Mouse (Mus musculus) intestine, embryonic 15.5 days (tissue): ENCODE results near the gene Yif1a. TPM values are rescaled to one million over a fixed set of nuclear protein-coding genes. Genes with fewer than 3 reads are reported as not detected.

Experiments
- ATAC-seq: fragments of 200-750 bp; cut with Nextera tagmentation; 2 replicates; pipeline ENCODE4 v1.8.0; 2017; ENCODE audit warnings: moderate TSS enrichment, moderate library complexity
- H3K27ac ChIP-seq: fragments of 300-500 bp; sonication (generic); 2 replicates; pipeline ENCODE4 v1.5.1; 2015; ENCODE audit warnings: mild to moderate bottlenecking, inconsistent platforms
- H3K27me3 ChIP-seq: fragments of 300-500 bp; sonication (generic); replicated peaks from 2 replicates; pipeline ENCODE4 v1.6.1; 2015; ENCODE audit warnings: inconsistent platforms
- H3K36me3 ChIP-seq: fragments of 300-500 bp; sonication (generic); 2 replicates; pipeline ENCODE4 v1.6.1; 2015; ENCODE audit warnings: inconsistent platforms
- H3K4me1 ChIP-seq: fragments of 300-500 bp; sonication (generic); replicated peaks from 2 replicates; pipeline ENCODE4 v1.6.1; 2015; ENCODE audit warnings: inconsistent platforms
- H3K4me2 ChIP-seq: fragments of 300-500 bp; sonication (generic); replicated peaks from 2 replicates; pipeline ENCODE4 v1.6.1; 2015; ENCODE audit warnings: mild to moderate bottlenecking, inconsistent platforms
- H3K4me3 ChIP-seq: fragments of 300-500 bp; sonication (generic); replicated peaks from 2 replicates; pipeline ENCODE4 v1.5.1; 2015; ENCODE audit warnings: inconsistent platforms
- H3K9ac ChIP-seq: fragments of 300-500 bp; sonication (generic); 2 replicates; pipeline ENCODE4 v1.6.1; 2015; ENCODE audit warnings: inconsistent platforms
- H3K9me3 ChIP-seq: fragments of 300-500 bp; sonication (generic); 2 replicates; pipeline ENCODE4 v1.6.1; 2016; ENCODE audit warnings: inconsistent platforms
- WGBS: fragments of 180-500 bp; shearing (Covaris S2); methylation state at CpG from one replicate; pipeline ENCODE4 v1.1.7; 2015; 5-methylcytosine and 5-hydroxymethylcytosine counted together
- polyA plus RNA-seq: library from polyadenylated mRNA; unstranded; fragments of >200 nt; fragmentation: Nextera tagmentation; extraction: Ambion mirVana; gene quantifications from 2 replicates; pipeline ENCODE4 v1.2.1, GENCODE M21; 2015

Gene Yif1a
- polyA plus RNA-seq, 1 experiment from 2014 or later: 109 TPM

DNA sequence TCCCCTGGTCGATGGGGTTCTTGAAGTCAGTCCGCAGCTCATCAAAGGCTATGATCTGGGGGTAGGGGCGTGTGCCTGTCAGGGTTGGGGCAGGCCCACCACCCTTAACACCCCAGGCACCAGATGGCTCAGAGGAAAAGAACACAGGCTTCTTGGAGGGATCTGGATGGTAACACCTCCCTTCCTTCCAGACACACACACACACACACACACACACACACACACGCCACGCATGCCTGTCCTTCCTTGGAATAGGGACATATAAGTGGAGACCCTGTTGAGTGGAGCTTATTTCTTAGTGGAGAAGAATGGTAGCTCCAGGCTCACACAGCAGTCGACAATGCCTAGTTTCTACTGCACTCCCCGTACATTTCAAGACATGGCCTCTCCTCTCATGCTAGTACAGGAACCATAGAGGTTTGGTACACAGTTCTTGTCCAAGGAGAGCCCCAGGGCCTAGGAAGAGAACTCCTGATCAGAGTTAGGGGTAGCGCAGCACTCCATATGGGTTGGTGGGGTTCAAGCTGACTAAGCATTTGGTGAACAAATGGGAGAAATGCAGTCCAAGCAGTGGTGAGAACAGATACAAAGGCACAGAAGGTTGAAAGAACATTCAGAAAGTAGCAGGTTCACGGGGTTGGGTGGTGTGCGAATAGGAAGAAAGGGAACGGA lies 6.5 kb downstream of the Yif1a start:
- peak overlapping the region; percentile 19; the same call in 1 of the 2 replicates for H3K4me2 ChIP-seq
- H3K9ac ChIP-seq: no peak overlapping the region
- 47% methylated on average over 11 of the region's 11 CpGs for WGBS

DNA sequence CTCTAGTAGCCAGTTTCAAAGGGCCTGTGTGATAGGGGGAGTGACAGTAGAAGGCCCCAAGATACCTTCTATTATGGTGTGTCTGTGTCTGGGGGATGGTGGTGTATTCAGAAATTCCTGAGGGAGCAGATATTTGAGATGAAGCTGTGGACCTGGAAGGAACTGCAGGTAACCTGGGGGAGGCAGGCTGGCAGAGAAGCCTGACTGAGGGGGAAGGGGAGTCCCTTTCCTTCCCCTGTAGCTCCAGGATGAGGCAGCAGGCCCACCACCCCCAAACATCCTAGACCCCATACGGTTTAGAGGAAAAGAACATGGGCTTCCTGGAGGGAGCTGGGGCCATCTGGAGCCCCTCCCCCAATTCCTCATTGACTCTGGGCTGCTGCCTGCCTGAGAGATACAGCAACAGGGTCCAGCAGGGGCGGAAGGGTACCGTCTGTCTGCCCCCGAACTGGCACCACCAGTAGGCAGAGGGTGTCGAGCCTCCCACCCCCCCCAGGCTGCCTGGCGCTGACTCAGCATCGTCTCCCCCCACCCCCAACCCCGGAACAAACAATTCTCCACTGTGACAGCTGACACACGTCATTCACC lies 7.6 kb downstream of the Yif1a start:
- H3K9me3 ChIP-seq: no peaks in the 10 kb centered on the region
- no peak overlapping the region for H3K4me3 ChIP-seq
- no peak overlapping the region for H3K4me2 ChIP-seq
- no peak overlapping the region for H3K27ac ChIP-seq
- peaks cover 36% of the 10 kb centered on the region for H3K4me1 ChIP-seq
- H3K9ac ChIP-seq: peak overlapping the region; percentile 23; the same call in 1 of the 2 replicates
- H3K36me3 ChIP-seq: peaks cover 36% of the 10 kb centered on the region
- no peaks in the 10 kb centered on the region for H3K27me3 ChIP-seq
- no peak for ATAC-seq
- WGBS: 12% methylated on average over 9 of the region's 9 CpGs

More for the DNA sequence above, 6.5 kb downstream of the Yif1a start:
- H3K27me3 ChIP-seq: no peaks in the 10 kb centered on the region
- peak; percentile 21 for ATAC-seq
- no peak overlapping the region for H3K4me3 ChIP-seq
- H3K9me3 ChIP-seq: no peaks in the 10 kb centered on the region
- H3K36me3 ChIP-seq: peaks cover 36% of the 10 kb centered on the region
- no peak overlapping the region for H3K27ac ChIP-seq
- peaks cover 36% of the 10 kb centered on the region for H3K4me1 ChIP-seq

DNA sequence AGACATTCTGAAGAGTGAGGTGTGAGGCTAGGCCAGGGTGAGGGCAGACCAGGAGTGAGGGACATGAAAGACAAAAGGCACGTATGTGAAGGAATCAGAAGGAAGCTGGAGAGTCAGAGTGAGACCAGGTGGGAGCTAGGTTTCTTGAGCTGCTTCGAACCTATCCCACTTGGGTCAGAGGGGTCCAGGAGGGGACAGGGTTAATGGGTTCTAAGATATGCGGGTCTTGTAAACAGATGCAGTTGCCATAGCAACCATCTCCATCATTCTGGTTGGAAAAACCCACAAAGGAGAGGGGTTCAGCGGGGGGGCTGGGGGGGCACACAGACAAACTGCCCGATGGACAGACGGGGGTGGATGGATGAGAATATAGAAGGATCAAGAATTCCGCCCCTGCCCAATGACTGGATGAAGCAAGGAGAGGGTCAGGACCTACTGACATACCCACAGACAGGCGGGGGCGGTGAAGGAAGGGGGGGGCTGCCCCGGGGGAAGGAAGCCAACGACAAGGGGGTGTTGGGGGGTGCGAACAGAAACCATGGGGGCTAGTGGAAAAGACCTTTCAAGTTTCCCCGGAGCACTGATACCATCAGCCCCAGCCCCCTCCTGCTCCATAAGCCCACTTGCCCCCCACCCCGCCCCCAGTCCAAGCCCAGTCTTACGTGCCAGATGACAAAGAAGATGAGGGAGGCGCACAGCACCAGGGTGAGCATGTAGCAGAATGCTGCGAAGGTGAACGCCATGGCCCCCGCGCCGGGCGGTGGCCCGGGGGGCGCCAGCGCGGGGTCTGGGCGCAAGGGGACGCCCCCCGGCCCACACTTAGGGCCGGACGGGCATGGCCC lies 9.4 kb downstream of the Yif1a start:
- Histone ChIP-seq H3K4me2 (peak overlapping the region; percentile 100), H3K9me3 (no peaks in the 10 kb centered on the region), H3K27ac (no peak overlapping the region), H3K27me3 (no peaks in the 10 kb centered on the region), H3K4me1 (peaks cover 36% of the 10 kb centered on the region), H3K4me3 (peak overlapping the region; percentile 58), H3K9ac (peak overlapping the region; percentile 75), H3K36me3 (peaks cover 35% of the 10 kb centered on the region)
- 6% methylated on average over 31 of the region's 31 CpGs for WGBS
- ATAC-seq: no peak

DNA sequence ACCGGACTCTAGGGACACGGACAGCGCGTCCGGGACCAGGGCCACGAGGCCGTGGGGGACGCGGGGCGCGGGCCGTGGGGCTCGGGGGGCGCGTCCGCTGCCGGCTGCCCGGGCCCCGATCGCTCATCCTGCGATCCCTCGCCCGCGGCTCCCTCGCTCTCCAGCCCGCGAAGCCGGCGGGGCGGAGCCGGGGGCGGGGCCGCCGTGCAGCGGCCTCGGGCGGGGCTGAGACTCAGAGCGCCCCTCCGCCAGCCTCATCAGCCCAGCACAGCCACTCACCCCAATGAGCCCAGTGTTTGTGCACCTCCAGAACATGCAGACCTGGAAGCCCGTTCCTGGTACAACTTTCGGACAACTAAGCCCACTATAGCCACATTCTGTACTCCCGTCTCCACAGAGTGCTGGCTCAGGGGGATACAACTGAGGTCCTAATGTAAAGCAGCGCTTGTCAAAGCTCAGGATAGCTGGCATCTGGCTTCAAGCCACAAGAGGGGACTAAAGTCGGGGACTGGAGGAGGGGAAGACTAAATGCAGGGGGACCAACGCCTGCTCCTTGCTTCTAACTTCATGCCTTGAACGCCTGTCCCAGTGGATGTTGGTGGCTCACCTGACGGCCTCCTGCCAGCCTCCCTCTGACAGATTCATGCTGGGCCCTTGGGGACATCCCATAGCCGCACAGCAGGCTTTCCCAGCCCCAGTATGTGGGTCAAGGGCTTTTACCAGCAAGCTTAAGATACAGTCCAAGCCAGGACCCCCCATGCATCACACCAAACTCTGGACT lies 10.2 kb downstream of the Yif1a start, which contains the start of gene Cnih2:
Cnih2 (minus strand) TSS at position 159 of the 781 bp plus-strand sequence.
- Histone ChIP-seq H3K36me3 (peaks cover 37% of the 10 kb centered on the region), H3K9ac (peak within 1 kb of the TSS; percentile 75), H3K27ac (no peak within 1 kb of the TSS), H3K4me1 (peaks cover 36% of the 10 kb centered on the region), H3K9me3 (no peaks in the 10 kb centered on the region), H3K4me3 (peak within 1 kb of the TSS; percentile 58), H3K4me2 (peak within 1 kb of the TSS; percentile 100), H3K27me3 (no peaks in the 10 kb centered on the region)
- ATAC-seq: peak; percentile 73
- 5% methylated on average over 38 of the region's 48 CpGs for WGBS

- H3K9ac ChIP-seq: peak overlapping the region; percentile 64
- 0 out of 2 replicates have a peak, but pooled peaks have one; percentile 3 for ATAC-seq
- 5% methylated on average over 9 of the region's 9 CpGs for WGBS
These were observed 17.7 kb downstream of the Yif1a start for GRCm38 (mm10) chr19:5106074-5106473.

DNA sequence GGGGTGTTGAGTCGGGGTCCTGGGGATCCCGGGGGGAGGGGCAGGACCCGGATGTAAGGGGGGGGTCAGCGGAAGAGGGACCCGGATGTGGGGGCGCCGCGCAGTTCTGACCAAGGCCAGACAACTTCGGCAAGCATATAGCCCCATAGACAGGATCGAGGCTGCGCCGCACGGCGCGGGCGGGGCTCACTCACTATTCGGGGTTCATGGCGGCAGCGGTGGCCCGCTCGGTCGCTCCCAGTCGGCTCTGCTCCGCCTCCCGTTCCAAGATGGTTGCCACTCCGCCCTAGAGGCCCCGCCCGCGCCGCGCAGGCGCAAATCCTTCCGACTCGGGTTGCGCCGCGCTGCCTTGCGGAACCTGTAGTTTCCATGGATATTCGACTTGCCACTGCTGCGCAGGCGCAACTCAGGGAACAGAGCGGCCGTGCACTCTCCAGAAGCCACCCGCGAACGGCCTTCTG lies 18.4 kb downstream of the Yif1a start, which contains the start of gene Rab1b:
Rab1b (minus strand) TSS at position 342 of the 461 bp plus-strand sequence.
- Histone ChIP-seq H3K9me3 (no peaks in the 10 kb centered on the region), H3K4me2 (peak within 1 kb of the TSS; percentile 85), H3K27ac (peak within 1 kb of the TSS; percentile 96), H3K27me3 (no peaks in the 10 kb centered on the region), H3K36me3 (peaks cover 48% of the 10 kb centered on the region), H3K4me1 (peaks cover 19% of the 10 kb centered on the region), H3K9ac (peak within 1 kb of the TSS; percentile 64), H3K4me3 (peak within 1 kb of the TSS; percentile 65)
- peak; percentile 94 for ATAC-seq
- under 1% methylated on average over 46 of the region's 46 CpGs for WGBS

More at GRCm38 (mm10) chr19:5106074-5106473, 17.7 kb downstream of the Yif1a start:
- H3K4me2 ChIP-seq: peak overlapping the region; percentile 85
- peaks cover 49% of the 10 kb centered on the region for H3K36me3 ChIP-seq
- peak overlapping the region; percentile 96 for H3K27ac ChIP-seq
- no peaks in the 10 kb centered on the region for H3K9me3 ChIP-seq
- no peaks in the 10 kb centered on the region for H3K27me3 ChIP-seq
- peaks cover 19% of the 10 kb centered on the region for H3K4me1 ChIP-seq
- H3K4me3 ChIP-seq: peak overlapping the region; percentile 65

GRCm38 (mm10) chr19:5107556-5108270 lies 19.4 kb downstream of the Yif1a start:
- Histone ChIP-seq H3K9me3 (no peaks in the 10 kb centered on the region), H3K27me3 (no peaks in the 10 kb centered on the region), H3K36me3 (peaks cover 41% of the 10 kb centered on the region), H3K9ac (peak overlapping the region; percentile 4; the same call in 1 of the 2 replicates), H3K4me1 (peaks cover 19% of the 10 kb centered on the region), H3K4me2 (peak overlapping the region; percentile 85), H3K4me3 (no peak overlapping the region; the same call in 1 of the 2 replicates), H3K27ac (peak overlapping the region; percentile 29; the same call in 1 of the 2 replicates)
- ATAC-seq: peak; percentile 9; the same call in 1 of the 2 replicates
- WGBS: 64% methylated on average over 18 of the region's 18 CpGs

DNA sequence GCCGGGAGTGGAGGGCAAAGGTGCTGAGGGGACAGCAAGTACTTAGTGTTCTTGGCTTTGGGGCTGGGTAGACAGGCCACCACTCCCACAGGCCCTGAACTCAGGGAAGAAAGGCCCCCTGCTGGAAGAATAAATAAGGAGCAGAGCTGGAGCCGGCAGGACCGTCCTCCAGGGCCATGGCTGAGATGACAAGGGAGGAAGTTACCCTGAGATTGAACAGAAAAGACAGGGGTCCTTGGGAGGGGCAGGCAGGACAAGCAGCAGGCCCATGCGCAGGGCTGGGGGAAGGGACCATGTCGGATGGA lies 19.9 kb downstream of the Yif1a start:
- H3K4me3 ChIP-seq: no peak overlapping the region
- H3K27me3 ChIP-seq: no peaks in the 10 kb centered on the region
- peak; percentile 44 for ATAC-seq
- peak overlapping the region; percentile 4; the same call in 1 of the 2 replicates for H3K9ac ChIP-seq
- peaks cover 19% of the 10 kb centered on the region for H3K4me1 ChIP-seq
- H3K36me3 ChIP-seq: peaks cover 36% of the 10 kb centered on the region
- H3K4me2 ChIP-seq: no peak overlapping the region; the same call in 1 of the 2 replicates
- peak overlapping the region; percentile 29 for H3K27ac ChIP-seq
- WGBS: 15% methylated on average over 5 of the region's 5 CpGs
- H3K9me3 ChIP-seq: no peaks in the 10 kb centered on the region

- Histone ChIP-seq H3K9ac (peak overlapping the region; percentile 4; the same call in 1 of the 2 replicates), H3K4me1 (peaks cover 19% of the 10 kb centered on the region), H3K27me3 (no peaks in the 10 kb centered on the region), H3K4me3 (no peak overlapping the region), H3K9me3 (no peaks in the 10 kb centered on the region), H3K36me3 (peaks cover 33% of the 10 kb centered on the region), H3K27ac (peak overlapping the region; percentile 29), H3K4me2 (peak overlapping the region; percentile 5; the same call in 1 of the 2 replicates)
- WGBS: 38% methylated on average over 4 of the region's 4 CpGs
- ATAC-seq: no peak
These were observed 20.4 kb downstream of the Yif1a start for GRCm38 (mm10) chr19:5108702-5109101.

- Histone ChIP-seq H3K36me3 (peaks cover 22% of the 10 kb centered on the region), H3K4me3 (no peak overlapping the region), H3K9me3 (no peaks in the 10 kb centered on the region), H3K4me1 (peaks cover 19% of the 10 kb centered on the region), H3K27ac (no peak overlapping the region), H3K27me3 (no peaks in the 10 kb centered on the region), H3K9ac (no peak overlapping the region), H3K4me2 (no peak overlapping the region)
- 73% methylated on average over 19 of the region's 19 CpGs for WGBS
- no peak for ATAC-seq
These were observed 21.5 kb downstream of the Yif1a start for GRCm38 (mm10) chr19:5109659-5110453.
